Mouse (Mus musculus) bone marrow, adult 2 months (tissue): ENCODE measurements at regions not wholly inside any gene's neighbourhood (a gene's known extent, or its start where the extent isn't known, plus 50 kb on each side); places are given as distances from the start of the nearest gene placed in this dataset.

Experiments
- CTCF ChIP-seq: fragments of 200-500 bp; IDR thresholded peaks from 2 replicates; pipeline ENCODE4 v1.5.1; 2011; ENCODE audit warnings: low read length, control low read depth; ENCODE audit not compliant: control insufficient read depth, insufficient read depth
- POLR2A ChIP-seq: fragments of 200-500 bp; IDR thresholded peaks from 2 replicates; pipeline ENCODE4 v1.6.1; 2011; ENCODE audit warnings: low read depth, mild to moderate bottlenecking, control low read depth, low read length, borderline replicate concordance; ENCODE audit not compliant: control insufficient read depth

- no peak for TF ChIP-seq CTCF
- TF ChIP-seq POLR2A = no peak
Observed at GRCm38 (mm10) chr7:136348309-136348708, 546.1 kb upstream of the Mgmt start.
